Mouse (Mus musculus) regulatory T cell (primary cell): Measurements from ENCODE around the gene Cadps.

Source experiments
- in situ Hi-C: fragments of 300-600 bp; cut with MboI, MseI; formaldehyde crosslinking; loops from one replicate; pipeline ENCODE4 v1.15.1; 2025; ENCODE audit warnings: high pct_unique_total_duplicates

Cadps gene

DNA sequence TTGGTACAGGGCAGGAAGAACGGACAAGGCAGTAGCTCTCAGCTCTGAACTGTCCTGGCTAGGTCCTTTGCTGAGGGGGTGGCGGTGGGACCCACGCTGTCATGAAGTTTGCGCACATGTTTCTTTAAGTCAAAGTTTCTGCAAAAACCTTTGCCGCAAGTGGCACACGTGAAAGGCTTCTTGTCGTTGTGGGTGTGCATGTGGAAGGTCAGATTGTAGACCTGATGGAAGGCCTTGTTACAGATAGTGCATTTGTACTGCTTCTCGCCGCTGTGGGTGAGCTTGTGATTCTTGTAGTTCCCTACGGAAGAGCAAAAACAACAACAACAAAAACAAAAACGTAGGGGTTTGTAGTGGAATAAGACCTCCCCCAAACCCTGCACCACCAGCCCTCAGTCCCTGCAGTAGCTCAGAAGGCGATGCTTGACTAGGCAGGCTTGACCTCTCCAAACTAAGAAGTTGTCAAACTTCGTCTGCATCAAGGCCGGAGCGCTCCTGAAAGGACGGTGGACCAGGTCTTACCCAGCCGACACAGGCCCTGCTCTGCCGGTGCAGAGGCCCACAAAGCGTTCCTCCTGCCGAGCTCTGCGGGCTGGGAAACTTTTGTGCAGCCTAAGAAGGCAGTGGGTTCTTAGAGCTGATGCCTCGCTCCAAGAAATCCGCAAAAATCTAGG, 480.3 kb downstream of the Cadps start:
- in situ Hi-C loops, result no loop called here

DNA sequence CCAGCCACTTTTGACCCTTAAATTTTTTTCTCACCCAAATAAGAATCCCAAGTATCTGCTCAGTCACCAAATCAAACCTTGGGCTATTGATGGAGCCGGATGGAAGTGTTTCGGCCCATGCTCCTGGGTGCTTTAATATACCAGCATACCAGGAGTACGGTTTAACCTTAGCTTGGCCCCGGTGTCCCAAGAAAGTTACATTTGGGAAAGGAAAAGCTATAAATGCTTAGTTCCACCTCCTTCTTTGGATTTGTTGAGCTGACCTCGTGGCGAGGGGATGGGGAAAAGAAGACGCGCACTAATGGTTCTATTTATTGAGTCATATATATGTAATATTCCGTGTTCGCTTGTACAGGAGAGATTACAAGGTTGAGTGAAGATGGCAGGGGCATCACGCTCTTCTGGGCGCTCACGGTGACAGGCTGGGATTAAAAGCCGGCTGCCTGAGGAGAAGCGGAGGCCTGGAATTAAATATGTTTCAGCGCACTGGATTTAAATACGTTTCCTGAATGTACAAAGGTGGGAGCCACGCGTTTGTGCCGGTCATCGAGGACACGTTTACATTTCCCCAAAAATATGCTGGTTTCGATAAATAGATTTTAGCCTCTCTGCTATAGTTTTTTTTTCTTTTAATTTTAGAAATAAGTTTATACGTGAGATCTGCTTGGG, 481.0 kb downstream of the Cadps start:
- in situ Hi-C loops, result no loop called here

DNA sequence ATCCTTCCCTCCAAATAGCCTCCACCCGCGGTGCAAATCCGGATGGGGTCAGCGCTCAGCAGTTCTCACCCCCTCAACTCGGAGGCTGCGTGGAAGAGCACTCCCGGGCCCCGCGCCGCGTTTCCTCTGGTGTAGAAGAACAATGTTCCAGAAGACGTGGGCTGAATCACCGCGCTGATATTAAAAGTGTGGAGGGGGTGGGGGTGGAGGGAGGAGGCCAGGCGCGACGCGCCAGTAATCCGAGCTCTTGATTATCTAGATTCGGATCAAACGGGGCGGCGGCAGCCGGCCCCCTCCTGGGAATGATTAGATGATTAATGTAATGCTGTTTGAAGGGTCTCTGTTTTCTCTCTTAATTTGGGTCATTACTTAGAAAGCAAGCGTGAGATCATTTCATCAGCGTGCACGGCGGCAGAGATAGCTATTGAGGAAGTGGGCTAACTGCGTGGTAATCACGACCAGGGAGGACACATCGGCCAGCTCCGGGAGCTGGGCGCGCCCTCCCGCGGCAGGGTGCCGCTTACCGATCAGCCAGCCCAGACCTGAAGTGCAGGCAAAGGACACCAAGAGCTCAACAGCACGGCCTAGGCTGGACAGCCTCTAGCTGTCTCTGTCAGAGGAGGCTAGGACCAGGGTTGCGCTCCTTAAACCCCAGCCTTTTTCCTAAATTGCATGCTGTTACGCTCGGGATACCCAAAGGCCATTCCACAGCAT, 481.6 kb downstream of the Cadps start:
- in situ Hi-C loops, result no loop called here

DNA sequence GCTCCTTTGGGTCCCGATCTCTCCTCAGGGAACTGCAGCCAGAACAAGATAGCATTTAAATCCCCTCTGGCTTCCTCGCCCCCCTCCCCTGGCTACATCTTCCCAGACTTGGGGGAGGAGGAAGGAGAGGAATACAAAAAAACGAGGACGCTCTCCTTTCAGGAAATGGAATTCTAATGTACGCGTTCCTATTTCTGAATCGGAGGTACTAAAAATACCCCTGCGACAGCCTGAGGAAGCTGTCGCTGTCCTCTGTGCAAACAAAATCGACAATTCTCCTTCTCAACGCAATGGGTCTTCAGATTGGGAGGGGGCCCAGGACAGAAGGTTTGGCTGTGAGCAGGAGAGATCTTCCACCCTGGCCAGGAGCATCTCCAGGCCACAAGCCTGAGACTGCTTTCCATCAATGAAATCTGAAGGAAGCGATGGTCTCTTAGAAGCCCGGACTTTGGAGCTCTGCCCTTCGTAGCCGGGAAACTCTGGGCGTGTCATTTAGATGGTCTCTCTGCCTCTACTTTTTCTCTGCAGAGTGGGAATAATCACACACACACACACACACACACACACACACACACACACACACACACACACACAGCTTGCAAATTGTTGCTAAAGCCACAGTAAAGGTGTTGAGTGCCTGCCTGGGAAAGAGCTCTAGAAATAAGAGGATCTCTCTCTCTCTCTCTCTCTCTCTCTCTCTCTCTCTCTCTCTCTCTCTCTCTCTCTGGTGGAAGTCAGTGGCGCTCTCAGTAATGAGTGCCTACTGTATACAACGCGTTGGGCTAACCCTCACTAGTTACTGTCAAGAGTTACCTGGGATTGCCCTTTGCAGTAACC, 482.4 kb downstream of the Cadps start:
- in situ Hi-C loops, result no loop called here

DNA sequence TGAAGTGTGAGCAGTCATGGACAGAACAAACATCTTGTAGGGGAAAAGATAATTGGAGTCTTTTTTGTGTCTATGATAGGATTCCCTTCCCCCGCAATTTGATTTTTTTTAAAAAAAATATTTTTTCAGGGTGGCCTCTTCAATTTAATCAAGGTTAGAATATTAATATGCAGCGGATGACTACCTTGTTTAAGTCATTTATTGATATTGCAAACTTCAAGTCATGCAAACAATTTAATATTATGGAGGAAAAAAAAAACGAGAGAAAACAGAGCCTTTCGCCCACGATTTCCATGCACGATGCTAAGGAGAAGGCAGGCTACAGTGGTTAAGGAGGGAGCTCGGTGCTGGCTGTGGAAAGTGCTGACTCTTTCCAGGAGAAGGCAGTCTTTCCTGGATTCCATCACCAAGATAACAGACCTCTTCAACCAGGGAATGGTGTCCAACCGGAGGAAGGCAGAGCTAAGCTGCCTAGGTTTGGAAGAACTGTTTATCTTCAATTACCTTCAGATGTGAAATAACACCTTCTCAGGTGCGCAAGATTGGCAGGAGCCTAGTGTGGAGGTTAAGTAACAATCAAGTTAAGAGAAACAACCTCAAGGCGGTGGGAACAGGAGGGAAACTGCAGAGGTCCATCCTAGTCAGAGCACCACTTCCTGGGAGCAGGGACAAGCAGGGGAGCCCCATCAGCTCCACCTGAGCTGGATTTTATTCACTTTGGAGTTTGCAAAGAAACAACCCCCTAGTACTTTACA, 483.9 kb downstream of the Cadps start:
- in situ Hi-C loops, result loop anchor here (10.0 kb wide), 1 partner anchor 1764 kb away; no protein-coding TSS in a partner anchor

DNA sequence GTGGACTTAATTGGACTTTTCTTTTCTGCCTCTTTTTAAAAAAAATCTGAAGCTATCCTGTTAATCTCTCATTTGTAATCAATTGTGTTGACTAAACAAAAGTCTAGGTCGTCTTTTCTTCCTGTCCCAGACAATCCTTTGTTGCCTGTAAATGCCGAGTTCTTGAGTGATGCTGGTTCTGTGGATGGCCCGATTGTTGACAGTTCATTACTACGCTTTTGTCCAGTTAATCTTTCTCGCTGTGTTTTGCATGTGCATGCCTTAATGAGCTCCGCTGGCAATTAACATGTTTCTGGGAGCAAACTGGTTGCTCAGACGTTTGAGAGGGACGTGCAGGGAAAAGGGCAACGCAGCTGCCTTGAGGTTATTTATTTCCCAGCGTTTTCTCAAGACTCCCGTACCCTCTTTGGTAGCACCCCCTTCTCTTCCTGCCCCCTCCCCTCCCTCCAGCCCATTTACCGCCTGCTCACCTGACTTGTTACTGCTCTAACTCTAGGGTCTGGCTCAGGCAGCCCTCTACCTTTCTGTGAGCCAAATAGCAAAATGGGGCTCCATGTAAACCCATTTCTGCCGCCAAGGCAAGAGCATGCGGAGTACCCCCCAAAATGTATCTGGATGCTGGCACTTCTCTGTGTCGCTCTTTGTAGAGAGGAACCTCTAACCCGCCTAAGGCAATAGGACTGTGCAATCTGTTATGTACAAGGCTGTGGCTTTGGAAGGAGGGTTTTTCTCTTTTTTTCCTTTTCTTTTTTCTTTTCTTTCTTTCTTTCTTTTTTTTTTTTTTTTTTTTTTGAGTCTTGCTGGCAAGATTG, 484.7 kb downstream of the Cadps start:
- in situ Hi-C loops, result loop anchor here (10.0 kb wide), 1 partner anchor 1763 kb away; no protein-coding TSS in a partner anchor

DNA sequence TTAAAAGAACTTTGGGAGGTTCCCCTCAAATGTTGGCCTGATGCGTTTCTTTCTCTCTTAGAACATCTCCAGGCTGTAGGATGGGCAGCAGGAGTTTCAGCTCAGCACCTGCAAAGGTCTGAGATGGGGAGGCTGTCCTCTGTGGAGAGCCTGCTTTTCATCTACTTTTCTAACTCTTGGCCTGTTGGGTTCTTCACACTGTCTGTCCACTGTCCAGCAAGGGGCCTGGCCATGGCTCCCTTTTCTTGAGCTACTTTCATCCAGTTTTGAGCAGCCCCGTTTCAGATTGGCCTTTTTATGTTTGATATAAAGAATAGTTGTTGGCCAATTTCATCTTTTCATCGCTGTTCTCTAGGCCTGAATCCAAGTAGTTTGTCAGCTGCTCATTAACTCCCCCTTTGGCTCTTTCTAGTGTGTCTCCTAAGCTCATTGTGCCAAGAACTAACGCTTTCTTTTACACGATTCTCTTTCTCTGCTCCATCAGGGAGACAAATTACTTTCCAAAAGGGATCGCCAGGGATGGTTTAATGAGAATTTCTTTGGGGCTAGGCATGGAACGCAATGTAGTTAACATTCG, 485.4 kb downstream of the Cadps start:
- in situ Hi-C loops, result loop anchor here (10.0 kb wide), 1 partner anchor 1763 kb away; no protein-coding TSS in a partner anchor

DNA sequence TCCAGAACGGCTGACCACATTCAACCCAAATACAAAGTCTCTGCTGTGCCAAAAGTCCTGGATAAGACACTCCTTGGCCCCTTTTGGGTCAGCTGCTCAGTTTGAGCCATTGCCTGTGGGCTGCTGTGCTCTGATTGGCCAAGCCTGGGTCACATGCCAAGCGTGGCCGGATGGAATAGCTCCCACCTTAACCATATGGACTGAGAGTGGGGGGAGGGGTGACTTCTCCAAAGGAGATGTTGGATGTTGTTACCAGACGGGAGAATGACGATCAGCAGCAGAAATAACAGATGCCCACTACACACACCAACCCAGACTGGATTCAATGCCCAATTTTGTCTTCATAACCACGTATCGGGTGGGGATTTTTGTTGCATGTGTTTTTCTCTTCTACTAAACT, 488.0 kb downstream of the Cadps start:
- in situ Hi-C loops, result loop anchor here (10.0 kb wide), 1 partner anchor 1760 kb away; no protein-coding TSS in a partner anchor

DNA sequence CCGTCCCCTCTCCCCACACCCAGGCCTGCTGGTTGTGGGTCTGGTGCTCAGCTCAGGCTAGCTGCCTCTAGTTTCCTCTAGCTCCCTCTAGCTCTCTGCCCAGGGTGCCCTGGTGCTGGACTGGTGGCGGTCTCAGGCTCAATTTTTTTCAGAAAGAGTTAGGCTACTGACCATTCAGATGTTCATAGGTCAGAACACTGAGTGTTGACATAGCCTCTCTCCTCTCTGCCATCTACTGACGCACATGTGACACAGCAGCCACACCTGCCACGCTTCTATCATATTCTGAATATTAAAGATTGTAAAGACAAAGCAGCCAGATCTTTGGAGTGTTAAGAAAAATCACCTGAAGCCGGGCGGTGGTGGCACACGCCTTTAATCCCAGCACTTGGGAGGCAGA, 489.3 kb downstream of the Cadps start:
- in situ Hi-C loops, result loop anchor here (10.0 kb wide), 1 partner anchor 1759 kb away; no protein-coding TSS in a partner anchor
